Mouse (Mus musculus): ENCODE measurements around the gene Phb2. TPM values are rescaled to one million over a fixed set of nuclear protein-coding genes. Genes with fewer than 3 reads are reported as not detected.

Phb2 gene
- polyA plus RNA-seq, 2 experiments from 2014 or later: 72.2 to 87.3 TPM

- ATAC-seq: no peak
These were observed 12.3 kb downstream of the Phb2 start for GRCm38 (mm10) chr6:124724472-124724871.

GRCm38 (mm10) chr6:124728621-124729020, 16.5 kb downstream of the Phb2 start:
- ATAC-seq: no peak

GRCm38 (mm10) chr6:124729850-124730705, 17.9 kb downstream of the Phb2 start:
- ATAC-seq: peak; percentile 36

- ATAC-seq: no peak
These were observed 18.9 kb downstream of the Phb2 start for GRCm38 (mm10) chr6:124731038-124731437.

GRCm38 (mm10) chr6:124732476-124733370, 20.6 kb downstream of the Phb2 start:
- peak; percentile 80 for ATAC-seq

- ATAC-seq: no peak
These were observed 22.3 kb downstream of the Phb2 start for GRCm38 (mm10) chr6:124734417-124734816.

- no peak for ATAC-seq
These were observed 24.9 kb downstream of the Phb2 start for GRCm38 (mm10) chr6:124737040-124737439.

- ATAC-seq: no peak
These were observed 26.4 kb downstream of the Phb2 start, which contains the start of gene Ptpn6 for GRCm38 (mm10) chr6:124738511-124739023. Gene Ptpn6 (minus strand): TSS chr6:124738714.

- ATAC-seq: no peak
These were observed 27.2 kb downstream of the Phb2 start for GRCm38 (mm10) chr6:124739231-124739796.

- ATAC-seq: peak; percentile 9
These were observed 28.2 kb downstream of the Phb2 start for GRCm38 (mm10) chr6:124740211-124740887.

GRCm38 (mm10) chr6:124740888-124741761, 29.0 kb downstream of the Phb2 start, which contains the start of gene Grcc10:
Gene Grcc10 (minus strand): TSS chr6:124741374.
- peak; percentile 82 for ATAC-seq

GRCm38 (mm10) chr6:124741842-124742241, 29.7 kb downstream of the Phb2 start:
- no peak for ATAC-seq

- ATAC-seq: no peak
These were observed 30.8 kb downstream of the Phb2 start for GRCm38 (mm10) chr6:124742839-124743514.

GRCm38 (mm10) chr6:124743647-124744046, 31.5 kb downstream of the Phb2 start:
- ATAC-seq: no peak

GRCm38 (mm10) chr6:124744755-124745321, 32.7 kb downstream of the Phb2 start:
- ATAC-seq: no peak

GRCm38 (mm10) chr6:124745490-124746295, 33.6 kb downstream of the Phb2 start:
- peak; percentile 55 for ATAC-seq

GRCm38 (mm10) chr6:124746296-124746605, 34.1 kb downstream of the Phb2 start:
- ATAC-seq: no peak

GRCm38 (mm10) chr6:124746654-124747632, 34.8 kb downstream of the Phb2 start:
- ATAC-seq: no peak
